Mouse (Mus musculus): ENCODE results near the gene Slc17a7. TPM values are rescaled to one million over a fixed set of nuclear protein-coding genes. Genes with fewer than 3 reads are reported as not detected.
"Not testable (repeated sequence)": the region's sequence is repeated elsewhere in the genome, so short reads cannot be mapped to it uniquely, and the experiment has no call there.

The Slc17a7 gene
- polyA plus RNA-seq, 1 experiment from 2014 or later: not detected

- DNase-seq (ENCODE audit: low spot score): no peak
Measured at GRCm38 (mm10) chr7:45131850-45132249, 31.9 kb upstream of the Slc17a7 start.

GRCm38 (mm10) chr7:45133446-45134159 is 30.1 kb upstream of the Slc17a7 start:
- DNase-seq (ENCODE audit: low spot score): no peak

- DNase-seq (ENCODE audit: low spot score): peak; percentile 76
Measured at GRCm38 (mm10) chr7:45134544-45135026, 29.2 kb upstream of the Slc17a7 start.

- DNase-seq (ENCODE audit: low spot score): no peak
Measured at GRCm38 (mm10) chr7:45135370-45135769, 28.4 kb upstream of the Slc17a7 start.

- DNase-seq (ENCODE audit: low spot score): peak; percentile 90
Measured at GRCm38 (mm10) chr7:45135993-45136567, 27.7 kb upstream of the Slc17a7 start, which contains the start of the genes Gm45713 and Flt3l. TSS of gene Gm45713 (minus strand) at chr7:45136231. TSS of gene Flt3l (minus strand) at chr7:45136432.

- peak; percentile 46 for DNase-seq (ENCODE audit: low spot score)
Measured at GRCm38 (mm10) chr7:45137171-45138006, 26.4 kb upstream of the Slc17a7 start.

- DNase-seq (ENCODE audit: low spot score): no peak
Measured at GRCm38 (mm10) chr7:45138403-45138802, 25.3 kb upstream of the Slc17a7 start.

- DNase-seq (ENCODE audit: low spot score): no peak
Measured at GRCm38 (mm10) chr7:45139904-45140723, 23.6 kb upstream of the Slc17a7 start.

GRCm38 (mm10) chr7:45141319-45141718 is 22.4 kb upstream of the Slc17a7 start:
- DNase-seq (ENCODE audit: low spot score): peak; percentile 82

- no peak for DNase-seq (ENCODE audit: low spot score)
Measured at GRCm38 (mm10) chr7:45141914-45142313, 21.8 kb upstream of the Slc17a7 start.

GRCm38 (mm10) chr7:45144368-45145174 is 19.2 kb upstream of the Slc17a7 start:
- no peak for DNase-seq (ENCODE audit: low spot score)

- DNase-seq (ENCODE audit: low spot score): no peak
Measured at GRCm38 (mm10) chr7:45145460-45145859, 18.3 kb upstream of the Slc17a7 start.

GRCm38 (mm10) chr7:45147267-45147666 is 16.5 kb upstream of the Slc17a7 start:
- no peak for DNase-seq (ENCODE audit: low spot score)

GRCm38 (mm10) chr7:45147899-45148298 is 15.8 kb upstream of the Slc17a7 start:
- DNase-seq (ENCODE audit: low spot score): no peak

GRCm38 (mm10) chr7:45148534-45149098 is 15.1 kb upstream of the Slc17a7 start:
- no peak for DNase-seq (ENCODE audit: low spot score)

- DNase-seq (ENCODE audit: low spot score): no peak
Measured at GRCm38 (mm10) chr7:45149545-45149944, 14.2 kb upstream of the Slc17a7 start.

GRCm38 (mm10) chr7:45150321-45150720 is 13.4 kb upstream of the Slc17a7 start:
- no peak for DNase-seq (ENCODE audit: low spot score)

GRCm38 (mm10) chr7:45151303-45151702 is 12.4 kb upstream of the Slc17a7 start:
- no peak for DNase-seq (ENCODE audit: low spot score)

GRCm38 (mm10) chr7:45153052-45153451 is 10.7 kb upstream of the Slc17a7 start:
- not testable (repeated sequence) for DNase-seq (ENCODE audit: low spot score)

GRCm38 (mm10) chr7:45153586-45153985 is 10.2 kb upstream of the Slc17a7 start:
- no peak for DNase-seq (ENCODE audit: low spot score)

Measured in thymus, postnatal 0 days (tissue).